In the genomic region with DNA sequence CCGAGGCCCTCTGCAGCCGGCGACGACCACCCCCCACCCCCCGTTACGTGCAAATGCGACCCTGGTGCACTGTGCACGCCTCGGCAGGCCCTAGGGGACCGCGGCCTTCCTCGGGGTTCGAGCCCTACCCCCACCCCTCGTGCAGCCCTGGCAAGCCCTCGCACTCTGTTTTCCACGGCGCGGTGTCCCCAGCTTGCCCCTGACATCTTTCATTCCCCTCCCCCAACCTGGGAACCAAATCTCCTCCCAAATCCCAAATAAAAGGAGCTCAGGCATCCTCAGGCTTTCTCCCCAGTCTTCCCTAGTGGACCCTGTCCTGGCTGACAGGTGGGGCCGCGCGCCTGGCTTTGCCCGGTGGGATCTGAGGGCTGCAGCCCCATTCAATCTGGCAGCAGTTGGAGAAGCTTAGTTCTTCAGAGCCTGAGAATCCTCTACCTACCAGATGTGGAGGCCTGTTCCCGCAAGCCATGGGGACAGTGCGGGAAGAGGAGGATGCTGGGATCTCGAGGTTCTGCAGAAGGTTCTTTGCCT, we compare ENCODE assay signal across 8 mouse cellular contexts. TPM values are rescaled to one million over a fixed set of nuclear protein-coding genes. Genes with fewer than 3 reads are reported as not detected.
DNase-seq lines count a peak whose midpoint lies in the region; ATAC-seq and TF ChIP-seq lines count a peak whose summit lies in the region.

Dusp1 (minus strand) TSS at position 478 of the 531 bp plus-strand sequence.

- 2% methylated on average over 25 of the region's 25 CpGs for WGBS in thymus, adult 2 months
- WGBS in midbrain, embryonic 12.5 days, result under 1% methylated on average over 25 of the region's 25 CpGs

- ATAC-seq in cerebellum, adult (ENCODE audit: insufficient number of reproducible peaks, low FRiP score, low TSS enrichment), result peak; percentile 63; the same call in 1 of the 2 replicates
- ATAC-seq in granulocyte monocyte progenitor cell, adult 5-6 weeks (replicated peaks; ENCODE audit: poor library complexity, severe bottlenecking), result peak; percentile 2; the same call in 1 of the 2 replicates
- peak; percentile 90 for ATAC-seq in midbrain, embryonic 12.5 days (ENCODE audit: low FRiP score, low read depth)

- no peak for TF ChIP-seq CTCF in thymus, adult 2 months (IDR thresholded peaks at IDR 0.05; ENCODE audit: borderline replicate concordance, control insufficient read depth, extremely low read depth, insufficient read depth, low read length, poor library complexity)

- TF ChIP-seq POLR2A in thymus, adult 2 months (IDR thresholded peaks at IDR 0.05; ENCODE audit: control insufficient read depth, extremely low read depth, insufficient read depth, low read length, poor library complexity), result no peak

- H3K9ac ChIP-seq in midbrain, embryonic 12.5 days (replicated peaks), result peak within 1 kb of the TSS; percentile 91

- DNase-seq in cerebellum, adult 9-11 months, result no peak
- DNase-seq in thymus, adult 2 months, result no peak
- DNase-seq in thymus, postnatal 4 days, result no peak
- peak; percentile 37 for DNase-seq in layer of hippocampus, postnatal 14 days (ENCODE audit: low spot score in 2 of 2)
- no peak for DNase-seq in frontal cortex, postnatal 25 days (ENCODE audit: low spot score in 2 of 2)

- H3K27me3 ChIP-seq in thymus, adult 2 months (ENCODE audit: control insufficient read depth, insufficient read depth, low read length), result no peaks in the 10 kb centered on the region
- no peaks in the 10 kb centered on the region; the same call in 1 of the 2 replicates for H3K27me3 ChIP-seq in midbrain, embryonic 12.5 days

- H3K36me3 ChIP-seq in thymus, adult 2 months (ENCODE audit: control insufficient read depth, insufficient read depth, low read length), result no peaks in the 10 kb centered on the region
- peaks cover 34% of the 10 kb centered on the region for H3K36me3 ChIP-seq in midbrain, embryonic 12.5 days

- H3K4me3 ChIP-seq in thymus, adult 2 months (ENCODE audit: control insufficient read depth, insufficient read depth, low read length), result peak within 1 kb of the TSS; percentile 62
- peak within 1 kb of the TSS; percentile 79 for H3K4me3 ChIP-seq in midbrain, embryonic 12.5 days

- H3K4me1 ChIP-seq in thymus, adult 2 months (replicated peaks; ENCODE audit: control insufficient read depth, insufficient read depth, low read length), result peaks cover 22% of the 10 kb centered on the region
- peaks cover 31% of the 10 kb centered on the region for H3K4me1 ChIP-seq in midbrain, embryonic 12.5 days

- no peaks in the 10 kb centered on the region for H3K9me3 ChIP-seq in midbrain, embryonic 12.5 days

- peak within 1 kb of the TSS; percentile 93 for H3K4me2 ChIP-seq in midbrain, embryonic 12.5 days (replicated peaks)

- peak within 1 kb of the TSS; percentile 27; the same call in 1 of the 2 replicates for H3K27ac ChIP-seq in thymus, adult 2 months (ENCODE audit: control insufficient read depth, insufficient read depth, low read length)
- H3K27ac ChIP-seq in midbrain, embryonic 12.5 days (replicated peaks), result peak within 1 kb of the TSS; percentile 72

RNA-seq across cellular contexts. Expression of gene Dusp1, which starts in this region (rescaled TPM):
- polyA plus RNA-seq in thymus, adult 2 months (2012; rRNA removed), result 53.8 and 59.3 TPM in 2 replicates
- total RNA-seq in granulocyte monocyte progenitor cell, adult 5-6 weeks (2014; fragmentation: Nextera tagmentation), result 20.4 and 21.3 TPM in 2 replicates
- 34.3 and 43.2 TPM in 2 replicates for total RNA-seq in granulocyte monocyte progenitor cell, adult 5-6 weeks (2017)
- 10 to 100 TPM; 20.3 to 24.3 TPM for total RNA-seq in layer of hippocampus, postnatal 14 days (2021)
- 35.4 and 37.5 TPM in 2 replicates for polyA plus RNA-seq in midbrain, embryonic 12.5 days (2016; fragmentation: Nextera tagmentation; extraction: Ambion mirVana)

Comparison
In these comparisons a context has a peak if more than half of its experiments do, and no peak if none do; other contexts are left out.
1. ATAC-seq: peak in every context shown above with its lines; median percentile 90 in midbrain, embryonic 12.5 days; 63 in cerebellum, adult; 2 in granulocyte monocyte progenitor cell, adult 5-6 weeks.
2. DNase-seq: peak in layer of hippocampus, postnatal 14 days (2 of 2); none in cerebellum, adult 9-11 months (single experiment), thymus, adult 2 months (single experiment), thymus, postnatal 4 days (single experiment) and frontal cortex, postnatal 25 days (0 of 2).